Mouse (Mus musculus): ENCODE results near the gene 9930111J21Rik1. TPM values are rescaled to one million over a fixed set of nuclear protein-coding genes. Genes with fewer than 3 reads are reported as not detected.
A peak's percentile ranks its signal among the peaks of the same experiment; 100 is the strongest.
"Not testable (repeated sequence)": the region's sequence is repeated elsewhere in the genome, so short reads cannot be mapped to it uniquely, and the experiment has no call there.

The 9930111J21Rik1 gene
- total RNA-seq (2021) = 1 to 10 TPM; 1.8 to 2.9 TPM
- long read RNA-seq, experiment 1, partial matches to known transcripts = 0 of 1 reads
- long read RNA-seq, experiment 1, other reads (novel, unspliced or antisense) = 0 of 1 reads
- long read RNA-seq, experiment 2 = 0 reads

DNA sequence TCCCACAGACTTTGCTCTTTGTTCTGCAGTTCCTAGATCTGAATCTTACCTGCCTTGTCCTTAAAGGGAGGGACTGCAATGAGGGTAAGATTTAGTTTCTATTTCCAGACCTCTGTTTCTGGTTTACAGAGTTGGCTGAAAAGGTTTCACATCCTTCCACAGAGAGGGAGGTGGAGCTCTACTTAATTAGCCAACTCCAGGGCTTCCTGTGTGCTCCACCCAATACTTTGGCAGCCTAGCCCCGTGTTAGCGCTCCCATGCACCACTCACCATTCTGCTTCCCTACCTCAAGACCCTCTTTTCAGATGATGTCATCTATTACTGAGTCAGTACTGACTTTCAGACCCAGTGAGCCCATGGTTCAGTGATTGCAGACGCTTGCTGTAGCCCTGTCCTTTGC is at the start of gene 9930111J21Rik1:
Gene 9930111J21Rik1 (minus strand): TSS at position 148 of the 400 bp plus-strand sequence.
- DNase-seq = not testable (repeated sequence)

DNA sequence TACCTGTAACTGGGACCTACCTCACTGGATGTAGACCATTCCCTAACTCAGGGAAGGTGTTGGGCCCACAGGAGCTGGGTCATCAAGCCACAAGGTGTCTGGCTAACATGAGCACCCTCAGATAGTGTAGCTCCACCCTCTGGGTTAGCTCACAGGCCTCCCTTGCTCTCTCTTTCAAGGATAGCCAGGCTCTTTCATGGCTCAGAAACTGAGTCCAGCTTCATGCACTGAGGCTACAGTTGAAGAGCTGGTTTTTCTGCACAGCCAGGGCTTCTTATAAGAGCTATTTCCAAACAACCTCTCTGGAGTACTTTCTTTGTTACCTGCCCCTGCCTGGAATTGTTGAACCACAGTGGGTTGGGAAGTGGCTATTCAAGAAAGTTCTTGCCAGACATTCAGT is 32.9 kb upstream of the 9930111J21Rik1 start:
- not testable (repeated sequence) for DNase-seq

DNA sequence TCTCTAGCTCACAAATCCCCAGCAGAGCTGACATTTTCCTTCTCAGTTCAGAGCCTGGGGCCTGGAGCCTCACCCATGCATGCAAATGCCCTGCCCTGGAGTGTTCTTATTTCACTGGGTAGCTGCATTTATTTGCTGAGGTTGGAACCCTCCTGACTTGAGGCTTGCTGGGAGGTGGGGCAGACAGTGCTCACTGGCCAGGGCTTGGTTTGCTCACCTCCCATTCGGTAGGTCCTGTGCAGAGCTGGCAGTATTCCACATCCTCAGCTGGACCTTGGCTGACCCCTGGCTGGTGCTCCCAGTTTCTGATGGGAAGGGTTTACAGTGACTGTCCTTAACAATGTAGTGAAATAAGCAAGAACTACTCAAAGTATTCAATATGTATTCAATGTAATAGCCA is 27.6 kb upstream of the 9930111J21Rik1 start:
- not testable (repeated sequence) for DNase-seq

DNA sequence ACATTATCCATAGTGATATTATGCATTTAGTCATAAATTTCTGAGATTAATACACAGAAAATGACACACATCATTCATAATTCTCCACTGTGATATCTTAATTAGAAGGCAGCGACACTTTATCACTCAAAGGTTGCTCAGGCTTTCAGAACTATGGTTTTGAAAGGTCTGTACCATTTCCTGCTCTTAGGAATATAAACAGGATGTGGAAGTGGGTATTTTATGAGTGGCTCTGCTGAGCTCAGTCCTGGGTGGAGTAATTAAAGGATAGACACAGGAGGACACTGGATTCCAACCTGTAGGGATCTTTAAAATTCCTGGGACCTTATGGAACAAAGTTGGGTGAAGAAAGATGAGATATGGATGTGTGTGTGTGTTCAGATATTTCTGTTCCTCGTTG is 27.1 kb upstream of the 9930111J21Rik1 start:
- not testable (repeated sequence) for DNase-seq

DNA sequence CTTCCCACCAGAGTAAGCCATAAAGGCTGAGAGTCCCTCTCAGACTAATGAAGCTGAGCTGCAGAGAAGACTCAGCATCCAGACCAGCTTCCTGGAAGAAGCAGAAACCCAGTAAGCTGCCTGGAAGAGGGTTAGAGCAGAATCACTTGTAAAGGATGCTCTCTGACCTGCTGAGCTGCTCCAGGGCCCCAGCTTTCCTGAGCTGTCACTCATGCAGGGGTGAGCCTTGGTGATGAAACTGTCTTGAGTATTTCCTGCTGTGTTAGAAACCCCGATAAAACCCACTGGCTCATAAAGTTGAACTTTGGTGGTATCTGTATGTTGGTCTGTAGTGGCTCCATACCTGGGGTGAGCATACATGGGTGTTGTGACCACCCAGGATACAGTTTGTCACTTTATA is 21.2 kb upstream of the 9930111J21Rik1 start:
- DNase-seq = not testable (repeated sequence)

DNA sequence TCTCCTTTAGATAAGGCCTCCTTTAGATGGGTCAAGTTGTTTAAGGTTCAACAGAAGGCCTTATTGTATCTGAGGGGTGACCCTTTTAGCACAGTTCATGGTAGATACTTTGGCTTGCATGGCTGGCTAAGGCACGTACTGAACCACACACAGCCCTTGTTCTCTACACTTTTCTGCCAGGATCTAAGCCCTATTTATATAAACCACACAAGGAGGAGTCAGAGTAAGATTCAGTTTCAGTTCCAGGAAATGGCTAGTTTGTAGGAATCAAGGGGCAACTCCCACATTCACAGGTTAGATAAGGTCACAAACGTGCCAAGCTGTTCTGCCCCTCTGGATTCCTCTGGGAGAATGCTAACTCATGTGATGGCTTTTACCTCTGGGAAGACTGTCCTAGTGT is 14.8 kb upstream of the 9930111J21Rik1 start, which contains the start of gene Tgtp1:
Gene Tgtp1 (minus strand): TSS at position 155 of the 400 bp plus-strand sequence.
- DNase-seq = not testable (repeated sequence)

DNA sequence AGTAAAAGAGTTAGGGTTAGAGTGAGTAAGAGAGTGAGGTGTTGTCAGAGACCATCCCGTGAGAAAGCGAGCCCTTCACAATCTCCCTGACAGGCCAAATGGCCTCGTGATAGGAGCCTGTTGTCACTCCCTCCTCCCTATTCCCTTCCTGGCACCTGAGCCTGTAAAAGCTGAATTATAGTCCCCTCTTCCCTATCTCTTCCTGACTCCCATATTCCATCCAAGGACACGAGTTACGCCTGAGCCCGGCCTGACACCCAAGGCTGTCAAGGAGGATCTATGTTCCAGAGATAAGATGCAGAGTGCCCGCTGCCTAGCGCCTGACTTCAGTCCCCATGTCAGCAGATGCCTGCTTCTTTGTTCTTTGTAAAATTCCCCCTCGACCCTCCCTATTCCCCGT is 14.1 kb upstream of the 9930111J21Rik1 start:
- DNase-seq = peak; percentile 33

DNA sequence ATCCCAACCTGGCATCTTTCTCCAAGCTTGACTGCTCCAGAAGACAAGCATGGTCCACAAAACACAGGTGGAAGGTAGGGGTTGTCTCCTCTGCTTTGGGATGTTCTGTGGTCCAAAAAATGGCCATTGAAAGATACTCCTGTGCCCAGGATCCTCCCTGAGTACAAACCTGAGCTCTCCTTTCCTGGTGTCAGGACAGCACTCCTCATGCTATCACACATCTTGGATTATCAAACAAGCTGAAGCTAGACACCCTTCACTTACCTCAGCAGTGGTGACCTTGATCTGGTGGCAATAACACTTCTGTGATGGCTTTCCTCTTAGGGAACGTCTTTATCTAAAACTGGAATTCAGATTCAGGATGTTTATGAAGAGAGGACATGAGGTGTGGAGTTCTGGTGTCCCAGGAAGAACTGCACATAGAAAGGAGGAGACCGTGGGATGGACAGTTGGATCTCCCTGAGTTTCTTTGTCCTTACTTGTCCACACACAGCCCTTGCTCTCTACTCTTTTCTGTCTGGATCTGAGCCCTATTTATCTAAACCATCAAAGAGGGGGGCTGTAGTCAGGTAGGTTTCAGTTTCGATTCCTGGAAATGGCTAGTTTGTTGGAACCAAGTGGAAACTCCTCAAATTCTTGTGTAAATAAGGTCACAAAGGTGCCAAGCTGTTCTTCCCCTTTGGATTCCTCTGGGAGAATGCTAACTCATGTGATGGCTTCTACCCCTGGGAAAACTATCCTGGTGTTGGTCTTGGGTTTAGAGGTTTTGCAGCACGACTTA is 12.7 kb upstream of the 9930111J21Rik1 start, which contains the start of gene Gm12185:
Gene Gm12185 (minus strand): TSS at position 487 of the 781 bp plus-strand sequence.
- not testable (repeated sequence) for DNase-seq

DNA sequence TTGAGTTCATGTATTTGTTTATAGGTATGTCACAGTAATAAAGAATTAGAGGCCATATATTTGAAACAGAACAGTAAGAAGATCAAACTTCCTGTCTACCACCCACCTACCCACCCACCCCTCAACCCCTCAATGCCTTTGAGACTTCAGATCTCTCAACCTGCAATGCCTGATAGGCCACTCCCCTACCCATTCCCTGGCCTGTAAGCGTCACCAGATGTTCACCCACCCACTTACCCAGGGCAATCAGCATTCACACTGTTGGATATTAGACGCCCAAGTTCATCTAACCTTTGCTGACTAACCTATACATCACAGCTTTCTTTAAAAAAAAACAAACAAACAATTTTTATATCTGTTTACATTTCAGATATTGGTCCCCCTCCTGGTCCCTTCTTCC is 10.8 kb upstream of the 9930111J21Rik1 start:
- not testable (repeated sequence) for DNase-seq

DNA sequence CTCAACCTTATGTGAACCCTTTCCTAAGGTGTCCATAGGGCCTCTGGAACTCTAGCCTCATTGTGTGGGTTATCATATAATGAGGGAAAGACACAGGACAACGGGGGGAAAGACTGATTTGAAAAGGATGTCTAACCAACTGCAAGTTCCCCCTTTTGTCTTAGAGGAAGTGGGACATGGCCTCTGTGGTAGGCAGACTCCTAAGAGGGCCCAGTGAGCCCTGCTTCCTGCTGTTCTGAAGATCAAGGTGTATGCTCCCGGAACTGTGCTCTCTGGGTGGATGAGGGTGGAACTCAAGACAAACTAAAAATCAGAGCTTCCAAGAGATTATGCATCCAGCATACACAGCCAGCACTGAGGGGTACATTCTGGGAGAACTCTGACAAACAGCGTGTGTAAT is 9.0 kb upstream of the 9930111J21Rik1 start:
- not testable (repeated sequence) for DNase-seq

DNA sequence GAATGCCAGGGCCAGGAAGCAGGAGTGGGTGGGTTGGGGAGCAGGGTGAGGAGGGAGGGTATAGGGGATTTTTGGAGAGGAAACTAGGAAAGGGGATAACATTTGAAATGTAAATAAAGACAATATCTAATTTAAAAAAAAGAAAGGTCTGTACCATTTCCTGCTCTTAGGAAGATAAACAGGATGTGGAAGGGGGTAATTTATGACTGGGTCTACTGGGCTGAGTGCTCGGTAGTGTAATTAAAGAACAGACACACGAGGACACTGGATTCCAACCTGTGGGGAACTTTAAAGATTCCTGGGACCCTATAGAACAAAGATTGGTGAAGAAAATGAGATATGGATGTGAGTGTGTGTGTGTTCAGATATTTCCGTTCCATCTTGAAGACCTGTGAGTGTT is 3.6 kb upstream of the 9930111J21Rik1 start:
- not testable (repeated sequence) for DNase-seq

DNA sequence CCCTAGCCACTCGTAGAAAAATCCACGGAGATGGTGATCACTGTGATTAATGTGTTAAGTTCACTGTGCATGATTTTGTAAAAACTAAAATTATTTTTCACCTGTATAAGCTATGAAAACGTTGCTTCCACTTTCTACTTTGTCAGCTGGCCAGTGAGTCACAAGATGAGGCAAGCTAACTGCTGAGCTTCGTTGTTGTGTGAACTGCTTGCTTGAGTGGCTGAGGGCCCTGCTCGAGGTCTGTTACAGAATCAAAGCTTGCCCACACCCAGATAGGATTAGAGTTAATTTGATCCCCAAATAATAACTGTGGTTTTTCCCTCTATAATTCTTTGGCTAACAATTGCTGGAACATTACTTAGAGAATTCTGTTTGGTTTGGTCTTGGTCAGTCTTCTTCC is 854 bp upstream of the 9930111J21Rik1 start:
- not testable (repeated sequence) for DNase-seq

DNA sequence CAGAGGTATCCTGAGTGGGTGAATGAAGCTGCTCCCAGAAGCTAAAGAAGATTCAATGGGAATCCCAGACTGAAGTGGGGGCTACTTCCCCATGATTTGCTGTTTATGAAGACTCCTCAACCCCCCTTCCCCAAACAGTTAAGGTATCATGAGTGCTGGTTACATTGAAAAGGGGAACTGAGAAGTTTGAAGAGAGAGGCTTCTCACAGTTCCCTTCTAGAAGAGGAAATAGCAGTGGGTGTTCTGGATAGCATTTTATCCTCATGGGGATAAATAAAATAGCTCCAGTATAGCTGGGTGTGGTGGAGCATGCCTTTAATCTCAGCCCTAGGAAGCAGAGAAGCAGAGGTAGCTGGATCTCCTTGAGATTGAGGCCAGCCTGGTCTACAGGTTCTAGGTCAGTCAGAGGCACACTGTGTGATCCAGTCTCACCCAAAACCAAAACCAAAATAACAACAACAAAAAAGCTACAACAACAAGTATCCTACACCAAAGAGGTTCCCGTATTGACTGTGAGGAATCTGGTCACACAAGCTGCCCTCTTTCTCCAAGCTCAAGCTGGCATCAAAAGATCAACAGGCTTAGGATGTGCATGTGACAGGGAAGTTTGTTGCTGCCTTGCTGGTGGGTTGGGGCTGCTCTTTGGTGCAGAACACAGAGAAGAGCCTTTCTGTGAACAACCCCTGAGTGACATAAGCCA is 808 bp downstream of the 9930111J21Rik1 start, which contains the start of gene Olfr56:
Gene Olfr56 (plus strand): TSS at position 650 of the 700 bp plus-strand sequence.
- not testable (repeated sequence) for DNase-seq

DNA sequence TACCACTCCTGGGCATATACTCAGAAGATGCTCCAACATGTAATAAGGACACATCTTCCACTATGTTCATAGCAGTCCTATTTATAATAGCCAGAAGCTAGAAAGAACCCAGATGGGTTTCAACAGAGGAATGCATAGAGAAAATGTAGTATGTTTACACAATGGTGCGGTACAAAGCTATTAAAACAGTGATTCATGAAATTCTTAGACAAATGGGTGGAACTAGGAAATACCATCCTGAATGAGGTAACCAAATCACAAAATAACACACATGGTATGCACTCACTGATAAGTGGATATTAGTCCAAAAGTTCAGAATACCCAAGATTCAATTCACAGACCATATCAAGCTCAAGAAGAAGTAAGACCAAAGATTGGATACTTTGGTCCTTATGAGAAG is 4.5 kb downstream of the 9930111J21Rik1 start:
- DNase-seq = not testable (repeated sequence)

DNA sequence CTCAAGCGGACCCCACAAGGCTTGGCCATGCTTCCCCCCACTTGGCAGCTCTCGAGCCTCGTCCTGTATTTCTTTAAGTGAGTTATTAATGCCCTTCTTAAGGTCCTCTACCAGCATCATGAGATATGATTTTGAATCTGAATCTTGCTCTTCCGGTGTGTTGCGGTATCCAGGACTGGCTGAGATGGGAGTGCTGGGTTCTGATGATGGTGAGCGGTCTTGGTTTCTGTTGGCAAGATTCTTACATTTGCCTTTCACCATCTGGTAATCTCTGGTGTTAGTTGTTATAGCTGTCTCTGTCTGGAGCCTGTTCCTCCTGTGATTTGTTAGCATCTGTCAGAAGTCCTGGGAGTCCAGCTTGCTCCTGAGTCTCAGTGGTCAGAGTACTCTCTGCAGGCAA is 33.1 kb downstream of the 9930111J21Rik1 start, which contains the start of gene Psme2b:
Gene Psme2b (minus strand): TSS at position 101 of the 400 bp plus-strand sequence.
- DNase-seq = not testable (repeated sequence)

DNA sequence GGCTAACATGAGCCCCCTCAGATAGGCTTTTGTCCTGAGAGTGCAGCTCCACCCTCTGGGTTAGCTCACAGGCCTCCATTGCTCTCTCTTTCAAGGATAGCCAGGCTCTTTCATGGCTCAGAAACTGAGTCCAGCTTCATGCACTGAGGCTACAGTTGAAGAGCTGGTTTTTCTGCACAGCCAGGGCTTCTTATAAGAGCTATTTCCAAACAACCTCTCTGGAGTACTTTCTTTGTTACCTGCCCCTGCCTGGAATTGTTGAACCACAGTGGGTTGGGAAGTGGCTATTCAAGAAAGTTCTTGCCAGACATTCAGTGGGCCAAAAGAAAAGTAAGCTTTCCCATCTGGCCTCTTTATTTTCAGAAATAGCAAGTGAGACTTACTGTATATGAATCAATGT is 39.9 kb downstream of the 9930111J21Rik1 start:
- not testable (repeated sequence) for DNase-seq

DNA sequence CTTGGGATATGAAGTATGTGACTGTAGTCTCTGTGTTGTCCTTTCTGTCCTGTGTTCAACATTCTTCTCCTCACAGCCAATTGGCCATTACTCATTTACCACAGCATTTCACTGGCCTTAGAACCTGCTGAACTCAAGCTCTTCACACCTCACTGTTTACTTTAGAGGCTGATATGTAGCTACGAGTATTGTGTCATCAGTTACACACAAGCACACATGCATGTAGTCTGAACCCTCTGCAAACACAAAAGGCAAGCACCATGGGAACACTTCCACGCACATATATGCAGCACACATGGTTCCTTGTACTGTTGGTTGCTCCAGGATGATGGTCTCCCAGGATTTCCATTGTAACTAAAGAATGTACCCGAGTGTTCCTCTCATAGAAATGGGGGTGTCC is 43.9 kb downstream of the 9930111J21Rik1 start:
- not testable (repeated sequence) for DNase-seq

DNA sequence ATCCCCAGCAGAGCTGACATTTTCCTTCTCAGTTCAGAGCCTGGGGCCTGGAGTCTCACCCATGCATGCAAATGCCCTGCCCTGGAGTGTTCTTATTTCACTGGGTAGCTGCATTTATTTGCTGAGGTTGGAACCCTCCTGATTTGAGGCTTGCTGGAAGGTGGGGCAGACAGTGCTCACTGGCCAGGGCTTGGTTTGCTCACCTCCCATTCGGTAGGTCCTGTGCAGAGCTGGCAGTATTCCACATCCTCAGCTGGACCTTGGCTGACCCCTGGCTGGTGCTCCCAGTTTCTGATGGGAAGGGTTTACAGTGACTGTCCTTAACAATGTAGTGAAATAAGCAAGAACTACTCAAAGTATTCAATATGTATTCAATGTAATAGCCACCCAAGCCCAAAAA is 45.3 kb downstream of the 9930111J21Rik1 start:
- DNase-seq = not testable (repeated sequence)

DNA sequence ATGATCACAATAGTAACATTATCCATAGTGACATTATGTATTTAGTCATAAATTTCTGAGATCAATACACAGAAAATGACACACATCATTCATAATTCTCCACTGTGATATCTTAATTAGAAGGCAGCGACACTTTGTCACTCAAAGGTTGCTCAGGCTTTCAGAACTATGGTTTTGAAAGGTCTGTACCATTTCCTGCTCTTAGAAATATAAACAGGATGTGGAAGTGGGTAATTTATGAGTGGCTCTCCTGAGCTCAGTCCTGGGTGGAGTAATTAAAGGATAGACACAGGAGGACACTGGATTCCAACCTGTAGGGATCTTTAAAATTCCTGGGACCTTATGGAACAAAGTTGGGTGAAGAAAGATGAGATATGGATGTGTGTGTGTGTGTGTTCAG is 45.8 kb downstream of the 9930111J21Rik1 start:
- DNase-seq = not testable (repeated sequence)

DNA sequence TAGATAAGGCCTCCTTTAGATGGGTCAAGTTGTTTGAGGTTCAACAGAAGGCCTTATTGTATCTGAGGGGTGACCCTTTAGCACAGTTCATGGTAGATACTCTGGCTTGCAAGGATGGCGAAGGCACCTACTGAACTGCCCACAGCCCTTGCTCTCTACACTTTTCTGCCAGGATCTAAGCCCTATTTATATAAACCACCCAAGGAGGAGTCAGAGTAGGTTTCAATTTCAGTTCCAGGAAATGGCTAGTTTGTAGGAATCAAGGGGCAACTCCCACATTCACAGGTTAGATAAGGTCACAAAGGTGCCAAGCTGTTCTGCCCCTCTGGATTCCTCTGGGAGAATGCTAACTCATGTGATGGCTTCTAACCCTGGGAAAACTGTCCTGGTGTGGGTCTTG is 51.1 kb downstream of the 9930111J21Rik1 start:
- DNase-seq = not testable (repeated sequence)

DNA sequence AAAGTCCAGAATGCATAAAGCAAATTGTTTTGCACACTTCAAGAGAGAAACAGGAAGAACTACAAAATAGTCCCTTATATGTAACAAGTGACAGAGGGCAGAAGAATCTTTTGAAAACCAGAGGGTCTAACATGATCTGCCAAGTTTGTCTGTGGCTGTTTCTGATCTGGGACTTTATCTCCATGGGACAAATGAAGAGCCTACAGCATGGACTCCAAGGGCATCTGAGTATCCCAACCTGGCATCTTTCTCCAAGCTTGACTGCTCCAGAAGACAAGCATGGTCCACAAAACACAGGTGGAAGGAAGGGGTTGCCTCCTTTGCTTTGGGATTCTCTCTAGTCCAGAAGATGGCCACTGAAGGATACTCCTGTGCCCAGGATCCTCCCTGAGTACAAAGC is 52.8 kb downstream of the 9930111J21Rik1 start:
- not testable (repeated sequence) for DNase-seq

DNA sequence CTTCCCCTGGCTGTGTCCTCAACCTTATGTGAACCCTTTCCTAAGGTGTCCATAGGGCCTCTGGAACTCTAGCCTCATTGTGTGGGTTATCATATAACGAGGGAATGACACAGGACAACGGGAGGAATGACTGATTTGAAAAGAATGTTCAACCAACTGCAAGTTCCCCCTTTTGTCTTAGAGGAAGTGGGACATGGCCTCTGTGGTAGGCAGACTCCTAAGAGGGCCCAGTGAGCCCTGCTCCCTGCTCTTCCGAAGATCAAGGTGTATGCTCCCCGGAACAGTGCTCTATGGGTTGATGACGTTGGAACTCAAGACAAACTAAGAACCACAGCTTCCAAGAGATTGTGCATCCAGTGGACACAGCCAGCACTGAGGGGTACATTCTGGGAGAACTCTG is 55.4 kb downstream of the 9930111J21Rik1 start:
- DNase-seq = not testable (repeated sequence)

DNA sequence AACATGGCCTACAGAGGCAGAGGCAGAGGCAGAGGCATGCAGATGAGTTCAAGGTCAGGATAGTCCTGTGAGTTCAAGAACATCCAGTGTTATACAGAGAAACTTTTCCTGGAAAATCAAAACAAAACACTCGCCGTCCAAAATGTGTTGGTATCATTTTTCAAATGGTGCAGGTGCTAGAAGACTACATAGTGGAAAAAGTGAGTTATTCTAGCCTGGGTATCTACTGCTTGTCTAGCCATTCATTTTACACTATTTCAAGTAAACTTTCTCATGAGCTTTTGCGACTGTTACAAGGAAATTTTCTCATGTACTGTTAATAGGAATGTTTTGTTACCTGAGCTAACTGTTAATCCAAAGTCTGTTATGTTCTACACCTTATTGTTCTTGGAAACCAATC is 60.8 kb downstream of the 9930111J21Rik1 start:
- DNase-seq = no peak

Data from adrenal gland, postnatal 10 days (tissue).